Mouse (Mus musculus) kidney, adult 18-20 months (tissue): ENCODE measurements around the gene Med13.
A peak's percentile ranks its signal among the peaks of the same experiment; 100 is the strongest.

Experiments
- DNase-seq: peaks from one replicate; pipeline ENCODE4 v3.0.0; 2021

Med13 gene

GRCm38 (mm10) chr11:86356854-86357788, at the start of gene Med13:
TSS of gene Med13 (minus strand) at chr11:86357602.
- peak; percentile 61 for DNase-seq

- no peak for DNase-seq
Observed at GRCm38 (mm10) chr11:86404590-86404989, 47.2 kb upstream of the Med13 start.

GRCm38 (mm10) chr11:86403845-86404244, 46.4 kb upstream of the Med13 start:
- no peak for DNase-seq

GRCm38 (mm10) chr11:86399241-86400107, 42.1 kb upstream of the Med13 start:
- DNase-seq: no peak

GRCm38 (mm10) chr11:86396950-86397594, 39.7 kb upstream of the Med13 start:
- DNase-seq: no peak

- DNase-seq: no peak
Observed at GRCm38 (mm10) chr11:86396518-86396917, 39.1 kb upstream of the Med13 start.

- peak; percentile 75 for DNase-seq
Observed at GRCm38 (mm10) chr11:86395513-86396125, 38.2 kb upstream of the Med13 start.

- DNase-seq: no peak
Observed at GRCm38 (mm10) chr11:86395100-86395499, 37.7 kb upstream of the Med13 start.

GRCm38 (mm10) chr11:86391687-86392086, 34.3 kb upstream of the Med13 start:
- DNase-seq: no peak

- peak; percentile 16 for DNase-seq
Observed at GRCm38 (mm10) chr11:86390308-86390707, 32.9 kb upstream of the Med13 start.

- DNase-seq: no peak
Observed at GRCm38 (mm10) chr11:86389506-86389905, 32.1 kb upstream of the Med13 start.

GRCm38 (mm10) chr11:86388821-86389480, 31.5 kb upstream of the Med13 start:
- DNase-seq: no peak

- DNase-seq: no peak
Observed at GRCm38 (mm10) chr11:86387121-86387893, 29.9 kb upstream of the Med13 start.

- no peak for DNase-seq
Observed at GRCm38 (mm10) chr11:86386576-86386975, 29.2 kb upstream of the Med13 start.

- DNase-seq: no peak
Observed at GRCm38 (mm10) chr11:86385710-86386282, 28.4 kb upstream of the Med13 start.

- no peak for DNase-seq
Observed at GRCm38 (mm10) chr11:86384141-86384540, 26.7 kb upstream of the Med13 start.

GRCm38 (mm10) chr11:86382520-86383157, 25.2 kb upstream of the Med13 start:
- DNase-seq: no peak

- DNase-seq: no peak
Observed at GRCm38 (mm10) chr11:86381478-86382091, 24.2 kb upstream of the Med13 start.

GRCm38 (mm10) chr11:86380521-86381238, 23.3 kb upstream of the Med13 start:
- DNase-seq: no peak
